In the genomic region with DNA sequence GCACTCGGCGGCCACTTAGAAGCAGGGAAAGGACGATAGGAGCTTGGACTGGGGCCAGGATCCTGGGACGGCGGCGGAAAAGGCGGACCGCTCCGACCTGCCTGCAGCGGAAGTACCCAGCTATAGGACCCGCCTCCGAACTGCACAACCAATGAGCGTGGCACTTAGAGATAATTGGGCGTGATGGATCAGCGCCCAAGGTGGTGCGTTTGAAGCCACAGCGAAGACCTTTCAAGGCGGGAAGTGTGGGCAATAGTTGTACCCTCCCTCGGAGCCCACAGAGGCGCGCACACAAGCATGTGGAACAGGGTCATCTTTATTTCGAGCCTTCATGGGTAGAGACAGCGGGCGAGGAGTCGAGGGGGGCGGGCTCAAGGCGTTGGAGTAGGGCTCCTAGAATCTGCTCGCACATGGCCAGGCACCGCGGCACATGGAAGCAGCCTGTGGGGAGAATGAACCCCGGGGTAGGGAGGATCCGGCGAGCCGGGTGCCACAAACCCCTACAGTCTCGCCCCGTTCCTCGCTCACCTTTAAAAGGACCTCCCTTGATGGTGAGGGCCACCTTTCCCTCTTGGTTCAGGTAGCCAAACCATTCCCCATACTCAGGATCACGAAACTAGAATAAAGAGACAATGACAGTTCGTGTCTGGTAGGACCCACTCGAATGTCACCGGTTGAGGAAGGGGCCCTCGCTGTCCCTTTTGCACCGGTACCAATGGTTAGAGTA, we compare ENCODE assay signal across 8 mouse cellular contexts. TPM values are rescaled to one million over a fixed set of nuclear protein-coding genes. Genes with fewer than 3 reads are reported as not detected.
DNase-seq lines count a peak whose midpoint lies in the region; ATAC-seq lines count a peak whose summit lies in the region.

Gene Arhgap4, minus strand, starts transcription at position 48 of the 727 bp plus-strand sequence.
Gene Naa10, minus strand, starts transcription at position 122 of the 727 bp plus-strand sequence.

- peak within 1 kb of the TSS; percentile 68 for H3K9ac ChIP-seq in hindbrain, embryonic 14.5 days

- WGBS in hindbrain, embryonic 14.5 days, result 19% methylated on average over 43 of the region's 43 CpGs

- H3K36me3 ChIP-seq in hindbrain, embryonic 14.5 days (replicated peaks; ENCODE audit: control insufficient read depth, insufficient read depth), result peaks cover 23% of the 10 kb centered on the region

- H3K27ac ChIP-seq in hindbrain, embryonic 14.5 days, result peak within 1 kb of the TSS; percentile 77

- no peaks in the 10 kb centered on the region for H3K9me3 ChIP-seq in hindbrain, embryonic 14.5 days (ENCODE audit: control insufficient read depth, low read length)

- ATAC-seq in hindbrain, embryonic 14.5 days (ENCODE audit: low FRiP score), result peak; percentile 98

- H3K4me2 ChIP-seq in hindbrain, embryonic 14.5 days (replicated peaks), result peak within 1 kb of the TSS; percentile 73

- peak within 1 kb of the TSS; percentile 53 for H3K4me3 ChIP-seq in hindbrain, embryonic 14.5 days (replicated peaks; ENCODE audit: low read length)

- H3K4me1 ChIP-seq in hindbrain, embryonic 14.5 days (replicated peaks; ENCODE audit: control insufficient read depth, insufficient read depth, low read length), result no peaks in the 10 kb centered on the region; the same call in 1 of the 2 replicates

- peak; percentile 95 for DNase-seq in R1 (ENCODE audit: low read depth, low spot score)
- peak; percentile 94 to 97 for DNase-seq in cerebellum, postnatal 14 days
- peak; percentile 82 for DNase-seq in frontal cortex, postnatal 14 days (ENCODE audit: low spot score in 2 of 2)
- DNase-seq in hindbrain, embryonic 14.5 days (ENCODE audit: low spot score), result peak; percentile 85
- peak; percentile 77 to 84 for DNase-seq in layer of hippocampus, postnatal 36 days
- peak; percentile 92 for DNase-seq in lung, postnatal 36 days
- DNase-seq in right cerebral cortex, adult 18-20 months, result peak; percentile 88
- DNase-seq in urinary bladder, postnatal 10 days (ENCODE audit: low spot score), result peak; percentile 42

- H3K27me3 ChIP-seq in hindbrain, embryonic 14.5 days (ENCODE audit: control insufficient read depth, insufficient read depth, low read length), result no peaks in the 10 kb centered on the region

RNA-seq across cellular contexts. Expression of gene Arhgap4, which starts in this region (rescaled TPM):
- 3.0 and 3.1 TPM in 2 replicates for polyA plus RNA-seq in hindbrain, embryonic 14.5 days (2014; fragmentation: Nextera tagmentation; extraction: Ambion mirVana)
- 1 to 10 TPM; 5.4 to 6.4 TPM for total RNA-seq in layer of hippocampus, postnatal 36 days (2021)

RNA-seq across cellular contexts. Expression of gene Naa10, which starts in this region (rescaled TPM):
- polyA plus RNA-seq in hindbrain, embryonic 14.5 days (2014; fragmentation: Nextera tagmentation; extraction: Ambion mirVana), result 86.8 and 98.0 TPM in 2 replicates
- total RNA-seq in layer of hippocampus, postnatal 36 days (2021), result 10 to 100 TPM; 65.5 to 70.5 TPM

Comparison
In these comparisons a context has a peak if more than half of its experiments do, and no peak if none do; other contexts are left out.
1. Peak in every context shown above with its lines: DNase-seq, ATAC-seq, H3K4me3 ChIP-seq and H3K27ac ChIP-seq.
2. DNase-seq: peak in every context shown above with its lines; median percentile 96 in cerebellum, postnatal 14 days; 95 in R1; 92 in lung, postnatal 36 days; 88 in right cerebral cortex, adult 18-20 months; 85 in hindbrain, embryonic 14.5 days; 82 in frontal cortex, postnatal 14 days; 80 in layer of hippocampus, postnatal 36 days; 42 in urinary bladder, postnatal 10 days.